16 mouse cellular contexts compared by ENCODE assay signal in genomic region chr14:101762267-101762666, GRCm38 (mm10). TPM values are rescaled to one million over a fixed set of nuclear protein-coding genes. Genes with fewer than 3 reads are reported as not detected.
DNase-seq lines count a peak whose midpoint lies in the region; ATAC-seq and TF ChIP-seq lines count a peak whose summit lies in the region.
"Had no signal": no experiment of that assay in that cellular context is flagged by ENCODE, and none has a peak within 500 bp of the region (broad histone marks: within the 10 kb centered on the region; RNA-seq: fewer than 3 reads in every experiment).

No protein-coding gene starts in this region.

- peak; percentile 38 for DNase-seq in embryo, embryonic 11 days
- no peak for DNase-seq in embryo, embryonic 9.5 days (ENCODE audit: extremely low spot score)
- peak; percentile 37 for DNase-seq in kidney, postnatal 0 days (ENCODE audit: low spot score)
- DNase-seq in kidney, postnatal 4 days, result no peak
- peak; percentile 32 for DNase-seq in retina, embryonic 14.5 days (ENCODE audit: low spot score)
- no peak for DNase-seq in retina, postnatal 1 day
- no peak for DNase-seq in adrenal gland, postnatal 36 days
- DNase-seq: cerebellum, adult 9-10 months; gastrocnemius, postnatal 14 days; liver, postnatal 0 days; right cerebral cortex, postnatal 14 days had no signal

- no peaks in the 10 kb centered on the region for H3K9me3 ChIP-seq in kidney, postnatal 0 days (replicated peaks; ENCODE audit: low read length)
- H3K9me3 ChIP-seq: heart, embryonic 13.5 days; neural tube, embryonic 13.5 days had no signal

- H3K36me3 ChIP-seq in kidney, postnatal 0 days (ENCODE audit: insufficient read depth, low read length), result no peaks in the 10 kb centered on the region
- H3K36me3 ChIP-seq: heart, embryonic 13.5 days; neural tube, embryonic 13.5 days had no signal

- no peak overlapping the region for H3K27ac ChIP-seq in kidney, postnatal 0 days
- H3K27ac ChIP-seq: heart, embryonic 13.5 days; neural tube, embryonic 13.5 days had no signal

- no peaks in the 10 kb centered on the region for H3K4me1 ChIP-seq in kidney, postnatal 0 days (replicated peaks; ENCODE audit: insufficient read depth, low read length)
- H3K4me1 ChIP-seq: heart, embryonic 13.5 days; neural tube, embryonic 13.5 days had no signal

- TF ChIP-seq CTCF in kidney, postnatal 0 days (IDR thresholded peaks at IDR 0.05; ENCODE audit: low read depth), result peak; percentile 68

- no peak overlapping the region for H3K4me2 ChIP-seq in kidney, postnatal 0 days (ENCODE audit: low read length)
- H3K4me2 ChIP-seq: heart, embryonic 13.5 days; midbrain, embryonic 11.5 days; neural tube, embryonic 13.5 days had no signal

- WGBS in kidney, postnatal 0 days, result 24% methylated on average over 1 of the region's 1 CpGs

- H3K27me3 ChIP-seq in kidney, postnatal 0 days (ENCODE audit: insufficient read depth, low read length), result no peaks in the 10 kb centered on the region
- H3K27me3 ChIP-seq: heart, embryonic 13.5 days; neural tube, embryonic 13.5 days had no signal

- no peak overlapping the region for H3K9ac ChIP-seq in kidney, postnatal 0 days (ENCODE audit: low read depth, low read length)
- H3K9ac ChIP-seq: heart, embryonic 13.5 days; liver, postnatal 0 days; neural tube, embryonic 13.5 days had no signal

- no peak for ATAC-seq in kidney, postnatal 0 days (replicated peaks; ENCODE audit: low FRiP score, low read depth)
- no peak for ATAC-seq in monocyte, adult 5-6 weeks (replicated peaks; ENCODE audit: insufficient number of reproducible peaks, low FRiP score, low TSS enrichment, poor library complexity, severe bottlenecking)
- ATAC-seq: liver, postnatal 0 days had no signal

- H3K4me3 ChIP-seq in kidney, postnatal 0 days (replicated peaks; ENCODE audit: low read depth, low read length), result no peak overlapping the region
- H3K4me3 ChIP-seq: heart, embryonic 13.5 days; neural tube, embryonic 13.5 days had no signal

RNA-seq across cellular contexts. Expression of gene Lmo7, which starts 32.5 kb away (rescaled TPM):
- 13.9 and 14.2 TPM in 2 replicates for polyA plus RNA-seq in kidney, postnatal 0 days (2015; fragmentation: Nextera tagmentation; extraction: Ambion mirVana)
- 0.95 to 2.3 TPM (median 1.8 TPM) in 3 replicates for total RNA-seq in monocyte, adult 5-6 weeks (2017)
- 10 to 100 TPM; 16.3 to 19.8 TPM for total RNA-seq in adrenal gland, postnatal 36 days (2021)

RNA-seq across cellular contexts. Expression of gene Gm9922, which starts 32.7 kb away (rescaled TPM):
- 8.6 and 10.1 TPM in 2 replicates for polyA plus RNA-seq in kidney, postnatal 0 days (2015; fragmentation: Nextera tagmentation; extraction: Ambion mirVana)
- not detected in 3 replicates for total RNA-seq in monocyte, adult 5-6 weeks (2017)
- 1 to 10 TPM; 1.4 to 2.0 TPM for total RNA-seq in adrenal gland, postnatal 36 days (2021)
- total RNA-seq: gastrocnemius, postnatal 14 days; left cerebral cortex, postnatal 25 days had no signal
- polyA plus RNA-seq: liver, postnatal 0 days; midbrain, embryonic 11.5 days; neural tube, embryonic 13.5 days had no signal

Comparison
In these comparisons a context has a peak if more than half of its experiments do, and no peak if none do; other contexts are left out.
1. DNase-seq: peak in embryo, embryonic 11 days (single experiment), kidney, postnatal 0 days (single experiment) and retina, embryonic 14.5 days (single experiment); none in embryo, embryonic 9.5 days (single experiment), kidney, postnatal 4 days (0 of 2), retina, postnatal 1 day (single experiment) and adrenal gland, postnatal 36 days (0 of 2).